Mouse (Mus musculus) gastrocnemius, postnatal 25 days (tissue): ENCODE measurements around the gene Cbx1. TPM values are rescaled to one million over a fixed set of nuclear protein-coding genes. Genes with fewer than 3 reads are reported as not detected.

Experiments used
- DNase-seq: peaks from one replicate; pipeline ENCODE4 v3.0.0; 2022
- long read RNA-seq, 2 experiments: library from polyadenylated mRNA; stranded (forward); transcript quantifications; one replicate each; pipeline ENCODE4 v2.0.0; 2021
- total RNA-seq, 2 experiments: library from RNA; stranded (reverse); gene quantifications; 1 replicate in 1 of 2; 2 replicates in 1 of 2; pipeline ENCODE4 v1.2.3; 2021

Cbx1 gene
- 10 to 100 TPM; 32.8 to 34.6 TPM for total RNA-seq
- long read RNA-seq, experiment 1, partial matches to known transcripts: 5 of 30 reads
- long read RNA-seq, experiment 1, other reads (novel, unspliced or antisense): 23 of 30 reads
- long read RNA-seq, experiment 2, partial matches to known transcripts: 1 of 17 reads
- long read RNA-seq, experiment 2, other reads (novel, unspliced or antisense): 16 of 17 reads

- DNase-seq: peak; percentile 91
Observed at GRCm38 (mm10) chr11:96788871-96789795, at the start of gene Cbx1. Gene Cbx1 (plus strand): TSS chr11:96789127.

GRCm38 (mm10) chr11:96740796-96741195 lies 48.1 kb upstream of the Cbx1 start:
- no peak for DNase-seq

DNA sequence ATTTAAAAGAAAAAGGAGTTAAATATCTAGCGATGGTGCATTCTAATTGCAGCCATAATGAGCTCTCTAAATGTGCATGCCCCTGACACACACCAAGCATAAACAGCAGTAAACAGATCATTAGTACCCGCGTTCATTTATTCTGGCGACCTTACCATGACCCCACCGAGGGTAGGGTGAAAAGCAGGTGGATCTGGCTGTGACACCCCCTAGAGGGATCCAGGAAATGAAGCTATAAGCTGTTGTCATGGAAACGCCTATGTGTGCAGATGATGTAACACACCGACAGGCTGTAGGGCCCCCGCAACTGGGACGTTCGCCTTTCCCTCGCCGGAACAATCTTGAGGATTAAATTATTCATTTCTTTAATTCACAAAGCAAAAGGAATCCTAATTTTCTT lies 46.9 kb upstream of the Cbx1 start:
- DNase-seq: no peak

GRCm38 (mm10) chr11:96743000-96743399 lies 45.9 kb upstream of the Cbx1 start:
- no peak for DNase-seq

DNA sequence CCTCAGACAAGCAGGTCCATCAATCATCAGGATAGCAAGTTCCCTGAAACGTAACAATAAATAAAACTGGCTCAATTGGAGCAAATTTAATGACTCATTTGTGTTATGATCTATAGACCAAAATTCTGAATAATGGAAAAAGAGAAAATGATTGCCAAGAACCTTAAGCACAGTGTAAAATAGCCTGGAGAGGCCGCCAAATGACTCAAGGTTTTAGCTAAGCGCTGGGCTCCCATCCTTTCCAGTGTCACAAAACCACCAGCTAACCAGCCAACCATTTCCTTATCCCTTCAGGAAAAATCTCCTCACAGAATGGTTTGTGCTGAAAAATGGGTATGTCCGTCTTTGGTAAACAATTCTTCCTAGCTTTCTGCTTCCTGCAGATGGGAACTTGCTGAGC lies 45.0 kb upstream of the Cbx1 start:
- no peak for DNase-seq

- no peak for DNase-seq
Observed at GRCm38 (mm10) chr11:96746648-96747047, 42.3 kb upstream of the Cbx1 start.

GRCm38 (mm10) chr11:96747555-96747954 lies 41.4 kb upstream of the Cbx1 start:
- no peak for DNase-seq

DNA sequence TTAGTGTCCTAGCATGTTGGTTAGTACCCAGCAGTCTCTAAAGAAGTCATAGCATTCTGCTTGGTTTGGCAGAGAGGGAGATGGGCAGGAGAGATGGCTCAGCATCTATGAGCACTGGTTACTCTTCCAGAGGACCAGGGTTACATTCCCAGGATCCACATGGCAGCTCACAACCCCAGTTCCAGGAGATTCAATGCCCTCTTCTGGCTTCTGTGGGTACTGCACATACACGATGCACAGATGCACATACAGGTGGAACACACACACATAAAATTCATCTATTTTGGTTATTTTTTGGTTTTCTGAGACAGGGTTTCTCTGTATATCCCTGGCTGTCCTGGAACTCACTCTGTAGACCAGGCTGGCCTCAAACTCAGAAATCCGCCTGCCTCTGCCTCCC lies 33.6 kb upstream of the Cbx1 start:
- DNase-seq: no peak

DNA sequence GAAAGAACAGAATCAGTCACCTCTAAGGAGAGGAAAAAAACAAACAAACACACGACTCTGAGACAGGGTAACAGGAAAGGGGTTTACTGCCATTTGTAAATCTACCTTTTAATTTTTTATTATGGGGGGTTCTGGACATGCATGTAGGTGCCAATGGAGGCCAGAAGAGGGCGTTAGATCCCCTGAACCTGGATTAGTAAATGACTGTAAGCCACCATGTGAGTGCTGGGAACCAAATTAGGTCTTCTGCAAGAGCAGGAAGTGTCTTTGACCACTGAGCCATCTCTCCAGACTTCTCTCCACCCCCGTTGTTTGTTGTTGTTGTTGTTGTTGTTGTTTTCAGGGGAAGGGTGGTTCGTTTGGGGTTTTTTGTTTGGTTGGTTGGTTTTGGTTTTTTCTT lies 31.5 kb upstream of the Cbx1 start:
- DNase-seq: no peak

DNA sequence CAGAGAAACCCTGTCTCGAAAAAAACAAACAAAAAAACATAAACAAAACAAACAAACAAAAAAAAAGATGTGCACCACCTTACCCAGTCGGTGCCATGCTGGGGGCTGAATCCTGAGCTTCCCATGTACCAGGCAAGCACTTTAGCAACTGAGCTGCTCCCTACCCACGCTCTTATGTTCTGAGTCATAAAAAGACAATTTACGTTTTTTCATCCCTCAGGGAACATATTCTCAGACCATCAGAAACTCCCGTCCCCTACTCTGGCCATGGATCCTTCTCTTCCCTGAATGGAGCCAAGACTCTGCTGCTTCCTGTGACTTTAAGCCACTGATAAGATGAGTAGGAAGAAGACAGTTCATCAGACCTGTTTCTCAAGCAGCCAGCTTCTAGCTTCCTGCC lies 30.5 kb upstream of the Cbx1 start:
- no peak for DNase-seq

GRCm38 (mm10) chr11:96760042-96760441 lies 28.9 kb upstream of the Cbx1 start:
- no peak for DNase-seq

DNA sequence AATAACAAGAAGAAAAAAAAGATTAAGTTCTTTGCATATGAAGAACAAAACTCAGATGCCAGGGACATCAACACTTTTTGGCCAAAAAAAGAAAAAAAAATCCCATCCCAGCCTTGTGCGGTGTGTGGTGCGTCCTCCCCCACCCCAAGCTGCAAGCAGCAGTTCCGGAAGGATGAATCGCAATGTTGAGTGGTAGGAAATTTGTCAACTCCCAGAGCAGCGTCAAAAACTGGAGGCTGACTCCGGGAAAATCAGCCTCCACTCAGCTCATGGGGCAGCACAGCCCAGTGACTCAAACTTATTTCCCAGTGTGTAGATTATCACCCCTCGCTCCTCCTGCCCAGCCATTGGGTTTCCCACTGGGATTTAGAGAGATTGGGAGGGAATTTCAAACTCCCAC lies 26.9 kb upstream of the Cbx1 start:
- DNase-seq: no peak

DNA sequence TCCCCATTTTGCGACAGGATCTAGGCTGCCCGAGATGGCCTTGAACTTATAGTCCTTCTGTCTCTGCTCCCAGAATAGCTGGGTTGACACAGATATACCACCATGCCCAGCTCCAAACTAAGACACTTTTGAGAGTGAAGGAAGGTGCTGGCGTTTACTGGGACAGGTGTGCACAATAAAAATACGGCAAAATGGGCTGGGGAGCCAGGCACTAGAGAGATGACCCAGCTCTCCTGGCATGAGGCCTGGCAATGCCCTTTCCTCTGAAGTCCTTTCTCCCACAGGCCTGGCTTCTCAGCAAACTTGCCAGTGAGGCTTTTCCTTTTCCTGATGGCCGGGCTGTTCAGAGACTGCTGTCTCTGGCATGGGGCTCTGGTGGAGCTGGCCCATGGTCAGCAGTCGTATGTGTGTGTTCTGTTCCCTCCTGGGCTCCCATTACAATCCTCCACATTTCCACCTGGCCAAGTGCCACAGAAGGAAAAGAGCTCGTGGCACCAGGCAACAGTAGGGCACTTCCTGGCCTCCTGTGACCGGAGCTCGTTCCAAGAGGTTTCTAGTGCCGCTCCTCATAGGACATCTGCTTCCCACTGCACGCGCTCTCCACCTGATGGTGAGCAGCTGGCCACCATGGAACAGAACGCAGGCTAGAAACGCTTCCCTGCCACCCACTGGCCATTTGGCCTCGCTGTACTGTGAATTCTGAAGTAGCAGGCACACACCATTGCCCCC lies 26.0 kb upstream of the Cbx1 start:
- DNase-seq: peak; percentile 20

DNA sequence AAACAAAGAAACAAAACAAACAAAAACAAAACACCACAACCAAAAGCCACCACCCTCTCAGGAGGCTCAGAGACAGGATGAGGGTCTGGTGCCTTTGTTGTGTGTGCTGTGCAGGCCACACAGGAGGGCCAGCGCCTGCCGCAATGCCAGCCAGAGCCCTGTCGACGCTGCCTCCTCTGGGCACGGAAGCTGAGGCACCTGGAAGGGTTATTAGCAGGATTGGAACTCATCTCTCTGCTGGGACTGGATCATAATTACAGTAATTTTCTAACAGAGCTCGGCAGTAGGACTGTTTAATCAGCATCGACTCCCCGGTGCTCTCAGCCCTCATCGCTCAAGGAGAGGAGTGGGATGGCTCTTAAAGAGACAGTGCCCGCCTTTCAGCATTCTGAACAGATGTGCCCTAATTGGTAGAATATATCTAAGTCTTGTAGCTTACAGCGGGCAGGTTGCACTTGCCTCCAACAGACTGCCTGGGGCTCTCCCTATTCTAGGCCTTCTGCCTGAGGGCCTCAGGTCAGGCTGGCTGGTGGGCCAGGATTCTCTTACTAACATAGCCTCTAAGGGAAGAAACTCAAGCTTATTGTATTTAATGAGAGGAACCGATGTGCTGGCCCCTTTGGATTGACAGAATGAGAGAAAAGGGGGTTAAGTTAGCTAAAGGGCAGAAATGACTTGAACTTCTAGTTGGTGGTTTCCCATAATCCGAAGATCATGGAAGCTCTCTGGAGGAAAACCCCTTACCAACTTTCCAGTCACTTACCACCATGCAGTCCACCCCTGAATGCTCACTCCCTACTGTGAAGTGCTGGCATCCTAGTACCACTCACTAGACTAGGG lies 24.2 kb upstream of the Cbx1 start:
- no peak for DNase-seq

GRCm38 (mm10) chr11:96765645-96766044 lies 23.3 kb upstream of the Cbx1 start:
- DNase-seq: peak; percentile 23

- DNase-seq: no peak
Observed at GRCm38 (mm10) chr11:96766555-96766954, 22.4 kb upstream of the Cbx1 start.

- DNase-seq: no peak
Observed at GRCm38 (mm10) chr11:96767096-96767495, 21.8 kb upstream of the Cbx1 start.

DNA sequence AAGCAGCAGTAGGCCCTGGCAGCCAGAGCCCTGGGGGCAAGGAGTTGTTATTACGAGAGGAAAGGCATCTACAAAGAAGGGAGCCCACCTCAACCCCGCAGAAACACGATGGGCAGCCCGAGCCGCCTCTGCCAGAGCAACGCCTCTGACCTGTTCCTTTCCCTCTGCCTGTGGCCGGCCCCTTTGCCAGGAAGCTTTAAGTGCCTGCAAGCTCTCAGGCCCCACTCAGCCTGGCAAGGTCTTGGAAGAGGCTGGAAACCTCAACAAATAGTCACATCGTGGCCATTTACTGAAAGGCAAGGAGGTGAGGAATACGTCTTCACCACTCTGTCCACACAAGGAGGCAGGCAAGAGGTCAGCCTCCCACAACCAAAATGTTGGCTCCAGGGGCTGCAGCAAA lies 20.7 kb upstream of the Cbx1 start:
- no peak for DNase-seq

GRCm38 (mm10) chr11:96771274-96771975 lies 17.5 kb upstream of the Cbx1 start:
- no peak for DNase-seq

- no peak for DNase-seq
Observed at GRCm38 (mm10) chr11:96772413-96772812, 16.5 kb upstream of the Cbx1 start.

DNA sequence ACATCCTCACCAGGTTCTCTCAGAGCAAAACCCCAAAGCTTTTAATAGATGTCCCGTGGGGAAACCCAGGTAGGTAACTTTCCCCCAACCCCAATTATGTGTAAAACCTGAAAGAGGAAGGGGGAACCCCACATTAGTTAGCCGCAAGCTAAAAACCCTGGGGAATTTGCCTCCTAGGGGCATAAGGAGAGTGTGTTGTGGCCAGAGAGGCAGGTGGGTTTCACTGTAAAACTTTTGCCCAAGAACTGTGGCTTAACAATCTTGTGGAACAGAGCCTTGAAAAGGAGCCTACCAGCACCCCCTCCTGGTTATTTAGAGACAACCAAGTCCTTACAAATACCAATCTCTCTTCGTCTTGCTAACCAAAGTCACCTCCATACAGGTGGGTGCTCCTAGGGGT lies 14.4 kb upstream of the Cbx1 start:
- DNase-seq: no peak

DNA sequence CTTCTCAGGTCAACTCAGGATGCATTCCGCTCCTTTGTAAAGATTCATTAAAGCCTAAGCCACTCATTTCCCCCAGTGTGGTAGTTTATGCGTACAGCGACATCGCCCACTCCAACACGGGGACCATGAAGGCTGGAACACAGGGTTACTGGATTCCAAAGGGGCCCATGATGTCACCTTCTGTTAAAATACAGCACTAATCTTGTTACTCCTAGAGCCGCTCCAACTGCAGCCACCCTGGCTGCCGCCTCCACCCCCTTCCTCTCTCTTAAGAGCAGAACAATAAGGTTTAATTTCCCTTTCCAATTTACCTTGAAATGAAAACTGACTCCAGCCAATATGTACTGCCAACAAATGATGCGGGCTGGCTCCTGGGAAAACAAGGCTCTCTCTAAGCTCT lies 13.9 kb upstream of the Cbx1 start:
- DNase-seq: no peak
